Mouse (Mus musculus) heart, postnatal 0 days (tissue): ENCODE measurements around the gene Eif3k. TPM values are rescaled to one million over a fixed set of nuclear protein-coding genes. Genes with fewer than 3 reads are reported as not detected.

Source experiments
- ATAC-seq: fragments of 200-750 bp; cut with Nextera tagmentation; 2 replicates; pipeline ENCODE4 v1.8.0; 2017; ENCODE audit warnings: low read depth, moderate number of reproducible peaks, moderate library complexity; ENCODE audit not compliant: insufficient read depth
- DNase-seq: peaks from one replicate; pipeline ENCODE4 v3.0.0-alpha.2; 2016; ENCODE audit warnings: low spot score
- H3K27ac ChIP-seq: fragments of 300-500 bp; sonication (generic); 2 replicates; pipeline ENCODE4 v1.5.1; 2014; ENCODE audit warnings: low read depth, mild to moderate bottlenecking
- H3K27me3 ChIP-seq: fragments of 300-500 bp; sonication (generic); 2 replicates; pipeline ENCODE4 v1.6.1; 2014; ENCODE audit warnings: low read length, mixed read lengths; ENCODE audit not compliant: control insufficient read depth, insufficient read depth
- H3K36me3 ChIP-seq: fragments of 300-500 bp; sonication (generic); replicated peaks from 2 replicates; pipeline ENCODE4 v1.6.1; 2014; ENCODE audit warnings: low read length, mixed read lengths; ENCODE audit not compliant: control insufficient read depth, insufficient read depth
- H3K4me1 ChIP-seq: fragments of 300-500 bp; sonication (generic); 2 replicates; pipeline ENCODE4 v1.6.1; 2014; ENCODE audit warnings: antibody characterized with exemption; ENCODE audit not compliant: control insufficient read depth, insufficient read depth
- H3K4me2 ChIP-seq: fragments of 300-500 bp; sonication (generic); 2 replicates; pipeline ENCODE4 v1.6.1; 2014; ENCODE audit warnings: low read depth, mild to moderate bottlenecking, low read length, moderate library complexity
- H3K4me3 ChIP-seq: fragments of 300-500 bp; sonication (generic); 2 replicates; pipeline ENCODE4 v1.5.1; 2014; ENCODE audit warnings: low read depth, low read length
- H3K9ac ChIP-seq: fragments of 300-500 bp; sonication (generic); replicated peaks from 2 replicates; pipeline ENCODE4 v1.6.1; 2014; ENCODE audit warnings: low read depth, low read length, mixed read lengths
- H3K9me3 ChIP-seq: fragments of 300-500 bp; sonication (generic); replicated peaks from 2 replicates; pipeline ENCODE4 v1.6.1; 2016; ENCODE audit warnings: low read length; ENCODE audit not compliant: control insufficient read depth
- CTCF ChIP-seq: IDR thresholded peaks from 2 replicates; pipeline ENCODE4 v1.5.1; 2016; ENCODE audit warnings: antibody characterized with exemption, control low read depth, low read depth
- EP300 ChIP-seq: IDR thresholded peaks from 2 replicates; pipeline ENCODE4 v1.6.1; 2016; ENCODE audit warnings: antibody characterized with exemption, low read depth
- WGBS: fragments of 180-500 bp; shearing (Covaris S2); extraction: QIAGEN DNeasy Blood & Tissue Kit; methylation state at CpG from one replicate; pipeline ENCODE4 v1.1.7; 2014; 5-methylcytosine and 5-hydroxymethylcytosine counted together
- polyA plus RNA-seq: library from polyadenylated mRNA; unstranded; fragments of >200 nt; fragmentation: Nextera tagmentation; extraction: Ambion mirVana; gene quantifications from 2 replicates; pipeline ENCODE4 v1.2.1, GENCODE M21; 2015
- total RNA-seq: library from RNA; depleted of rRNA; stranded (reverse); fragments of >200 nt; gene quantifications from 2 replicates; pipeline ENCODE4 v1.2.3, GENCODE M21; 2014; ENCODE audit warnings: low replicate concordance

Gene Eif3k
- total and polyA plus RNA-seq, 2 experiments from 2014 or later, result 261 to 476 TPM

GRCm38 (mm10) chr7:28932421-28933041 is 49.1 kb downstream of the Eif3k start:
- no peak overlapping the region for H3K4me2 ChIP-seq
- no peak overlapping the region for H3K9ac ChIP-seq
- DNase-seq, result no peak
- 46% methylated on average over 6 of the region's 6 CpGs for WGBS
- H3K27me3 ChIP-seq, result no peaks in the 10 kb centered on the region
- H3K9me3 ChIP-seq, result no peaks in the 10 kb centered on the region
- no peaks in the 10 kb centered on the region for H3K36me3 ChIP-seq
- TF ChIP-seq EP300 (no peak), CTCF (no peak)
- peaks cover 70% of the 10 kb centered on the region for H3K4me1 ChIP-seq
- H3K4me3 ChIP-seq, result no peak overlapping the region
- no peak for ATAC-seq
- no peak overlapping the region for H3K27ac ChIP-seq

- 55% methylated on average over 4 of the region's 4 CpGs for WGBS
- DNase-seq (no peak), ATAC-seq (no peak)
- Histone ChIP-seq H3K9me3 (no peaks in the 10 kb centered on the region), H3K4me2 (no peak overlapping the region), H3K4me1 (peaks cover 63% of the 10 kb centered on the region), H3K36me3 (no peaks in the 10 kb centered on the region), H3K4me3 (no peak overlapping the region), H3K9ac (no peak overlapping the region), H3K27ac (peak overlapping the region; percentile 71), H3K27me3 (no peaks in the 10 kb centered on the region)
- TF ChIP-seq EP300 (no peak), CTCF (no peak)
Observed at GRCm38 (mm10) chr7:28931695-28932039, 50.0 kb downstream of the Eif3k start.

GRCm38 (mm10) chr7:28931032-28931694 is 50.5 kb downstream of the Eif3k start:
- Histone ChIP-seq H3K27me3 (no peaks in the 10 kb centered on the region), H3K4me2 (no peak overlapping the region), H3K9ac (0 out of 2 replicates have a peak overlapping the region, but pooled peaks have one; percentile 31), H3K36me3 (no peaks in the 10 kb centered on the region), H3K4me3 (no peak overlapping the region), H3K27ac (peak overlapping the region; percentile 71), H3K4me1 (peaks cover 62% of the 10 kb centered on the region), H3K9me3 (no peaks in the 10 kb centered on the region)
- no peak for ATAC-seq
- no peak for DNase-seq
- TF ChIP-seq EP300 (no peak), CTCF (no peak)
- WGBS, result 78% methylated on average over 7 of the region's 7 CpGs

DNA sequence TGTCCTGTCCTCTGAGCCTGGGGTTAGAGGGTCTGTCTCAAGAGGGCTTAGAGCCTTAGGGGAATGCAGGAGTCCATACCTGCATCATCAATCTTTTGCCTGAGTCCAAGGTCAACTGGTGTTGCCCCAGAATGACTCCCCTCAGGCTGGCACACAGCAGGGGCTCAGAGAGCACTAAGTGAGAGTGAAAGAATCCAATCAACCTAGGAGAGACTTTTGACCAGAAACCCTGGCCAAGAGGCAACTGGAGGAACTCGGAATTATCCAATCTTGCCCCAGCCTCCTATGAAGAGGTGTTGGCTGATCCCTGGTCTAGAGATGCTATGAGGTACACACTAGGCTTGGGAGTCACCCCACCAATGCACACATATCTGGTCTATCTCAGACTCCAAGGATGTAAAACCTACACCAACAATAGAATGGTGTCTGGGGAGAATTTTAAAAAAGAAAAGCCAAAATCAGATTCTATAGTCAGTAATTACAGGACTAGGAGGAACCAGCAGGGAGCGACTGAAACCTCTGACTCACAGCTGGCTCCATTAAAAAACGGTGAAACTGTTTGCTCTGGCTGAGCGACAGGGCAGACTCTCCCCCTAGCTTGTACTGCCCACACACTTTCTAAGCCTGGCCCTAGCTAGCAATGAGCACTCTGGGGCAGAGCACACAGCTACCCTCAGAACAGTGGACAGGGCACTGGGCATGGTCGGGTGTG is 51.2 kb downstream of the Eif3k start:
- Histone ChIP-seq H3K9ac (peak overlapping the region; percentile 31; the same call in 1 of the 2 replicates), H3K27me3 (no peaks in the 10 kb centered on the region), H3K4me1 (peaks cover 63% of the 10 kb centered on the region), H3K27ac (peak overlapping the region; percentile 71), H3K9me3 (no peaks in the 10 kb centered on the region), H3K36me3 (no peaks in the 10 kb centered on the region), H3K4me2 (no peak overlapping the region), H3K4me3 (no peak overlapping the region)
- DNase-seq (no peak), ATAC-seq (no peak; the same call in 1 of the 2 replicates)
- WGBS, result 27% methylated on average over 5 of the region's 5 CpGs
- TF ChIP-seq CTCF, result no peak
- no peak for TF ChIP-seq EP300

- peaks cover 66% of the 10 kb centered on the region for H3K4me1 ChIP-seq
- H3K27ac ChIP-seq, result peak overlapping the region; percentile 46; the same call in 1 of the 2 replicates
- H3K27me3 ChIP-seq, result no peaks in the 10 kb centered on the region
- DNase-seq, result no peak
- 35% methylated on average over 3 of the region's 3 CpGs for WGBS
- no peak for ATAC-seq
- no peak overlapping the region for H3K4me2 ChIP-seq
- no peaks in the 10 kb centered on the region for H3K9me3 ChIP-seq
- TF ChIP-seq CTCF (no peak), EP300 (no peak)
- no peak overlapping the region for H3K9ac ChIP-seq
- no peak overlapping the region for H3K4me3 ChIP-seq
- no peaks in the 10 kb centered on the region for H3K36me3 ChIP-seq
Observed at GRCm38 (mm10) chr7:28929381-28929780, 52.3 kb downstream of the Eif3k start.
